Mouse (Mus musculus) heart, adult 2 months (tissue): ENCODE measurements around the gene Mov10l1.

Experiments used
- CTCF ChIP-seq: fragments of 200-600 bp; IDR thresholded peaks from 2 replicates; pipeline ENCODE4 v1.8.1; 2022; ENCODE audit warnings: antibody characterized with exemption, mild to moderate bottlenecking, moderate library complexity
- EP300 ChIP-seq: fragments of 200-500 bp; IDR thresholded peaks from 2 replicates; pipeline ENCODE4 v1.6.1; 2011; ENCODE audit warnings: low read depth, low read length, control low read depth; ENCODE audit not compliant: insufficient read depth
- POLR2A ChIP-seq: fragments of 200-500 bp; IDR thresholded peaks from 2 replicates; pipeline ENCODE4 v1.6.1; 2011; ENCODE audit warnings: mild to moderate bottlenecking, low read depth, low read length, control low read depth; ENCODE audit not compliant: insufficient read depth

- TF ChIP-seq CTCF: no peak
- TF ChIP-seq POLR2A: no peak
- no peak for TF ChIP-seq EP300
Observed at GRCm38 (mm10) chr15:88978281-88979137, 4.2 kb upstream of the Mov10l1 start, which contains the start of gene Mlc1.
